In genomic region chr15:100614996-100615824, GRCm38 (mm10) we compare ENCODE assay signal across 8 mouse cellular contexts. TPM values are rescaled to one million over a fixed set of nuclear protein-coding genes. Genes with fewer than 3 reads are reported as not detected.
A peak's percentile ranks its signal among the peaks of the same experiment; 100 is the strongest.
DNase-seq lines count a peak whose midpoint lies in the region; ATAC-seq lines count a peak whose summit lies in the region.

Gene Dazap2 (plus strand): TSS chr15:100615349.

- H3K27me3 ChIP-seq in hindbrain, embryonic 12.5 days = no peaks in the 10 kb centered on the region; the same call in 1 of the 2 replicates

- H3K4me2 ChIP-seq in hindbrain, embryonic 12.5 days (replicated peaks) = peak within 1 kb of the TSS; percentile 88

- peak; percentile 91 for ATAC-seq in hindbrain, embryonic 12.5 days (ENCODE audit: low FRiP score)

- H3K36me3 ChIP-seq in hindbrain, embryonic 12.5 days = peaks cover 24% of the 10 kb centered on the region

- peaks cover 20% of the 10 kb centered on the region for H3K4me1 ChIP-seq in hindbrain, embryonic 12.5 days

- DNase-seq in Muller cell, postnatal 12 days (ENCODE audit: inconsistent ontology term) = peak; percentile 100
- DNase-seq in cerebellum, adult 9-11 months = peak; percentile 99
- peak; percentile 96 to 97 for DNase-seq in frontal cortex, postnatal 10 days (ENCODE audit: low spot score in 2 of 2)
- DNase-seq in layer of hippocampus, postnatal 14 days (ENCODE audit: low spot score in 2 of 2) = peak; percentile 94 to 98
- peak; percentile 99 for DNase-seq in lung, postnatal 14 days
- peak; percentile 98 for DNase-seq in retina, adult 2 months (ENCODE audit: low read depth, low spot score)
- DNase-seq in thymus, postnatal 36 days = peak; percentile 99 to 100

- H3K4me3 ChIP-seq in hindbrain, embryonic 12.5 days = peak within 1 kb of the TSS; percentile 86

- H3K27ac ChIP-seq in hindbrain, embryonic 12.5 days = peak within 1 kb of the TSS; percentile 97

- no peaks in the 10 kb centered on the region for H3K9me3 ChIP-seq in hindbrain, embryonic 12.5 days (replicated peaks)

- 1% methylated on average over 94 of the region's 99 CpGs for WGBS in hindbrain, embryonic 12.5 days

- peak within 1 kb of the TSS; percentile 89 for H3K9ac ChIP-seq in hindbrain, embryonic 12.5 days

RNA-seq across cellular contexts. Expression of gene Dazap2, which starts in this region (rescaled TPM):
- 168 and 176 TPM in 2 replicates for polyA plus RNA-seq in hindbrain, embryonic 12.5 days (2016; fragmentation: Nextera tagmentation; extraction: Ambion mirVana)
- 100 to 1,000 TPM; 105 to 107 TPM for total RNA-seq in layer of hippocampus, postnatal 14 days (2021)

Comparison
In these comparisons a context has a peak if more than half of its experiments do, and no peak if none do; other contexts are left out.
1. Peak in every context shown above with its lines: DNase-seq, ATAC-seq, H3K4me3 ChIP-seq and H3K27ac ChIP-seq.